Mouse (Mus musculus) liver, embryonic 14.5 days (tissue): ENCODE data around the gene Prkn. TPM values are rescaled to one million over a fixed set of nuclear protein-coding genes. Genes with fewer than 3 reads are reported as not detected.

Source experiments
- ATAC-seq: fragments of 200-750 bp; cut with Nextera tagmentation; 2 replicates; pipeline ENCODE4 v1.8.0; 2017; ENCODE audit warnings: moderate number of reproducible peaks, mild to moderate bottlenecking, moderate library complexity; ENCODE audit not compliant: insufficient read depth
- DNase-seq, 3 experiments: peaks; one replicate each; pipeline ENCODE4 v3.0.0-alpha.2; 2012 to 2013; ENCODE audit warnings: low read depth in 3 of 3, low spot score in 3 of 3
- H3K27ac ChIP-seq: fragments of 300-500 bp; sonication (generic); 2 replicates; pipeline ENCODE4 v1.5.1; 2014; ENCODE audit warnings: moderate library complexity, mild to moderate bottlenecking, control low read depth, inconsistent platforms
- H3K27me3 ChIP-seq: fragments of 300-500 bp; sonication (generic); 2 replicates; pipeline ENCODE4 v1.6.1; 2014; ENCODE audit warnings: mild to moderate bottlenecking, low read length, moderate library complexity; ENCODE audit not compliant: control insufficient read depth, insufficient read depth
- H3K36me3 ChIP-seq: fragments of 300-500 bp; sonication (generic); replicated peaks from 2 replicates; pipeline ENCODE4 v1.6.1; 2014; ENCODE audit warnings: low read depth; ENCODE audit not compliant: control insufficient read depth, insufficient read depth
- H3K4me1 ChIP-seq, 2 experiments: fragments of 200-500 bp in 1 of 2; fragments of 300-500 bp in 1 of 2; sonication (generic) in 1 of 2; replicated peaks; 2 replicates each; pipeline ENCODE4 v1.6.1; 2012 to 2014; ENCODE audit warnings: antibody characterized with exemption in 1 of 2, inconsistent platforms in 1 of 2, low read length in 1 of 2; ENCODE audit not compliant: control insufficient read depth in 2 of 2, insufficient read depth in 2 of 2
- H3K4me2 ChIP-seq: fragments of 300-500 bp; sonication (generic); 2 replicates; pipeline ENCODE4 v1.6.1; 2014; ENCODE audit warnings: low read depth, mild to moderate bottlenecking, control low read depth, moderate library complexity
- H3K4me3 ChIP-seq, 2 experiments: fragments of 200-500 bp in 1 of 2; fragments of 300-500 bp in 1 of 2; sonication (generic) in 1 of 2; 2 replicates each; pipeline ENCODE4 v1.5.1; 2012 to 2014; ENCODE audit warnings: low read depth in 2 of 2, low read length in 2 of 2, mild to moderate bottlenecking in 2 of 2, control low read depth in 1 of 2, inconsistent platforms in 1 of 2, moderate library complexity in 1 of 2; ENCODE audit not compliant: insufficient read depth in 1 of 2
- H3K9ac ChIP-seq: fragments of 300-500 bp; sonication (generic); replicated peaks from 2 replicates; pipeline ENCODE4 v1.6.1; 2014; ENCODE audit warnings: mild to moderate bottlenecking, control low read depth, moderate library complexity
- H3K9me3 ChIP-seq: fragments of 300-500 bp; sonication (generic); 2 replicates; pipeline ENCODE4 v1.6.1; 2016; ENCODE audit warnings: low read length, mixed read lengths; ENCODE audit not compliant: control insufficient read depth
- CTCF ChIP-seq: IDR thresholded peaks from 2 replicates; pipeline ENCODE4 v1.5.1; 2016; ENCODE audit warnings: antibody characterized with exemption, low read depth, control low read depth
- EP300 ChIP-seq: IDR thresholded peaks from 2 replicates; pipeline ENCODE4 v1.6.1; 2016; ENCODE audit warnings: antibody characterized with exemption, low read depth
- WGBS: fragments of 180-500 bp; shearing (Covaris S2); extraction: QIAGEN DNeasy Blood & Tissue Kit; methylation state at CpG from one replicate; pipeline ENCODE4 v1.1.7; 2014; ENCODE audit not compliant: insufficient replicate concordance; 5-methylcytosine and 5-hydroxymethylcytosine counted together
- polyA plus RNA-seq, 2 experiments: library from polyadenylated mRNA; depleted of rRNA in 1 of 2; stranded (reverse) in 1 of 2; unstranded in 1 of 2; fragments of >200 nt; fragmentation: Nextera tagmentation in 1 of 2; extraction: Ambion mirVana in 1 of 2; gene quantifications; 2 replicates each; pipeline versions ENCODE4 v1.2.1 to v1.2.3; 2012 to 2014

Gene Prkn
- polyA plus RNA-seq, 2 experiments = 0.17 to 0.61 TPM

DNA sequence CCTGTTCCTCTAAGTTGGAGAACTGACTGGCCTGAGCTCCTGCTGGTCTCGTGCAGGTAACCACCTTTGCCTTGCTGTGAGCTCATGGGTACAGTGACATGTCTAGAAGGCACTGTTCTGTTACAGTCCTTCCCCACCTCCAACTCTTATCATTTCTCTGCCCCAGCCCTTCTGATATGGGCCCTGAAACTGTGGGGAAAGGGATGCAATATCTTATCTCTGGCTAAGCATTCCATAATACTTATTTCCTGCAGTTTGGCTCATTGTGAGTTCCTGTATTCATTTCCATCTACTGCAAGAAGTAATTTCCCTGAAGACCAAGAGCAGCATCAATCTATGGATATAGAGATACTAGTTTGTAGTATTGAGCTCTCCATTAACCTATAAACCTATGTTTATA lies 506.1 kb downstream of the Prkn start:
- TF ChIP-seq CTCF (no peak), EP300 (no peak)
- H3K4me2 ChIP-seq = no peak overlapping the region
- no peaks in the 10 kb centered on the region for H3K36me3 ChIP-seq
- H3K4me3 ChIP-seq = no peak overlapping the region
- H3K9ac ChIP-seq = no peak overlapping the region
- DNase-seq (no peak), ATAC-seq (no peak)
- no peaks in the 10 kb centered on the region for H3K4me1 ChIP-seq
- no peaks in the 10 kb centered on the region for H3K9me3 ChIP-seq
- H3K27me3 ChIP-seq = no peaks in the 10 kb centered on the region
- 57% methylated on average over 1 of the region's 1 CpGs for WGBS
- H3K27ac ChIP-seq = no peak overlapping the region

DNA sequence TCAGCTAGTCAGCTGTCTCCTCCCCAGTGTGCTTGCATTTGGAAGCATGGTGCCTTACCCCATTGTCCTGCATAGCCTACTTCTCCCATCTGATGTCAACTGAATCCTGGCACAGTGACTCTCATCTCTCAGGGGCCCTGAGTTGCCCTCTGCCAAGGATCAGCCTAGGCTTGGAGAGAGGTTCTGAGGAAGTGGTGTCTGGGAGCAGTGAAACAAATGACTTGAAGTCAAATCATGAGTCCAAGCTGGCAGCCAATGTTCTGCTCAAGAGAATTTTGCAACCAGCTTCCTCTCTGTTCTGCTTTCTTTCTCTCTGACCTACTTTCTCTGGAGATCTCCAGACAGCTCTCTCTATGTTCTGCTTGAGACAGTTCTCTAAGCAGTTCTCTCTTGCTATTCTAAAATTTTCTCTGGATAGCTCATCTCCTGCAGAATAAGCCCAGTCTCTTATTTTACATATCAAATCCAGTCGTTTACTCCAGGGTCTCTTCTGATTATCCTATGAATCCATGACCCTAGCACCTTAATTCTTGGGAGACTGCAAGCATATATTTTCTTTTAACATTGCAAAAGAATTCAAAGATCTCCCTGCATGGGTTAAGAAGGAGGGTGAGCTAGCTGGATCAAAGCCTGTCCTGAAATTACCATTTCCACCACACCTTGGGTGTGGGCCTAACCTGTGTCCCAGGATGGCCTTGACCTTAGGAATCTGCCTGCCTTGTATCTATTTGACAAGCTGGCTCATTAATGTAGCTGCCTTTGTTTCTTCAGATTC lies 512.8 kb downstream of the Prkn start:
- Histone ChIP-seq H3K27me3 (no peaks in the 10 kb centered on the region), H3K4me2 (no peak overlapping the region), H3K4me3 (no peak overlapping the region), H3K4me1 (no peaks in the 10 kb centered on the region), H3K36me3 (no peaks in the 10 kb centered on the region), H3K27ac (no peak overlapping the region), H3K9me3 (no peaks in the 10 kb centered on the region), H3K9ac (no peak overlapping the region)
- DNase-seq (no peak), ATAC-seq (no peak)
- WGBS = 28% methylated on average over 1 of the region's 1 CpGs
- TF ChIP-seq CTCF = no peak
- no peak for TF ChIP-seq EP300

DNA sequence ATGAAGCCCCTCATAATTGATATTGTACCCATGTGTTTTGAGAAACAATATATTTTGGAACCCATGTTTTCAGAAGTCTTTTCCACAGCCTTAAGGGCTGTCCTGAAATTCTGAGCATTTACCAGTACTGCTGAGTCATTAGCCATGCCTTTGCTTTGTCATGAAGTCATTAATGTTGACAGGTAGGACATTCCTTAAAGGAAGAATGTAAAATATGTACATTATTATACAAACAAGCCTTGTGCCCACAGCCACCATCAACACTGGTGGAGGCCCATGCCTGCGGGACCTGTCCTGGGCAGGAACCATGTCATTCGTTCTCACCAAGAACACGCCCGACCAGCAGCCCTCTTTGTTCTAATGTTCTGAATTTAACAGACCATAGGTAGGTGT lies 513.4 kb downstream of the Prkn start:
- Histone ChIP-seq H3K4me3 (no peak overlapping the region), H3K27me3 (no peaks in the 10 kb centered on the region), H3K36me3 (no peaks in the 10 kb centered on the region), H3K9ac (no peak overlapping the region), H3K9me3 (no peaks in the 10 kb centered on the region), H3K4me1 (no peaks in the 10 kb centered on the region), H3K4me2 (no peak overlapping the region), H3K27ac (no peak overlapping the region)
- 68% methylated on average over 4 of the region's 4 CpGs for WGBS
- DNase-seq = no peak
- ATAC-seq = no peak
- TF ChIP-seq CTCF = no peak
- TF ChIP-seq EP300 = no peak

DNA sequence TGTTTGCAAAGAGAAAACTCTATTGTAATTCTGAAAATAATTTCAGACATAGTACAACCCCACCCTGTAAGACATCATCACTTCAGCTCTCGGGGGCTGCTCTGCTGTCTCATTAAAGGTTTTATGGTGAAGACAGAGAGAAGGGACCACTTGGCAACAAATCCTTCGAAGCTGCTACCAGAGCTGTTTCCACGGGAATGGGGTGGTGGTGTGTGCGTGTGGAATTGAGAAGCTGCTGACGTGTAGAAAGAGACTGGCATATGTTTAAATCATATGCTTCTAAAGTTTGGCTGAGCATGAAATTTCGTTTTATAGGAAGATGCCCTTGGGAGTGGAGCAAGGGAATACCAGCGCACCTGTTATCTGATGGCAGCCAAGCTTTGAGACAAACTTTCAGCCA lies 514.2 kb downstream of the Prkn start:
- Histone ChIP-seq H3K9me3 (no peaks in the 10 kb centered on the region), H3K9ac (no peak overlapping the region), H3K27ac (no peak overlapping the region), H3K4me1 (no peaks in the 10 kb centered on the region), H3K4me3 (no peak overlapping the region), H3K27me3 (no peaks in the 10 kb centered on the region), H3K36me3 (no peaks in the 10 kb centered on the region), H3K4me2 (no peak overlapping the region)
- TF ChIP-seq CTCF (no peak), EP300 (no peak)
- DNase-seq = no peak
- WGBS = 59% methylated on average over 7 of the region's 7 CpGs
- ATAC-seq = no peak

DNA sequence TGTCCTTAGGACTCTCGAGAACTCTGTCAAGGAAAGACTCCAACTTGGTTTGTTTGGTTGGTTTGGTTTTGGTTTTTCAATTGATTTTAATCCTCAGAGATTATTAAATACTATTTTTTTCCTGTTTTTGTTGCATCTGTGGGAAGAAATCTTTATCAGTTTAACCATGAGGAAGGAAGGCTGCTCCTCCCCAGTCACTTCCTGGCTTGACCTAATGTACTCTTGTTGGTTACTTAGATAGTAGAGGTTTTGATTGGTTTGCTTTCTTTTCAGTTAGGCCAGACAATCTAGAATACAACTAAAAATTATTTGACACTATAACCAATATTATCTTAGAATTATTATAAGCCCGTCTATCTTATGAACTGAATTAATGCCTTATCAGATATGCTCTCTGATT lies 535.3 kb downstream of the Prkn start:
- DNase-seq (no peak), ATAC-seq (no peak)
- no peaks in the 10 kb centered on the region for H3K4me1 ChIP-seq
- no peak overlapping the region for H3K27ac ChIP-seq
- no peak overlapping the region for H3K9ac ChIP-seq
- WGBS = 60% methylated on average over 2 of the region's 2 CpGs
- no peaks in the 10 kb centered on the region for H3K27me3 ChIP-seq
- H3K4me2 ChIP-seq = no peak overlapping the region
- no peaks in the 10 kb centered on the region for H3K9me3 ChIP-seq
- no peak overlapping the region for H3K4me3 ChIP-seq
- no peak for TF ChIP-seq CTCF
- no peak for TF ChIP-seq EP300
- no peaks in the 10 kb centered on the region for H3K36me3 ChIP-seq
